Mouse (Mus musculus) liver, adult 2 months (tissue): ENCODE data around the gene Mpnd. TPM values are rescaled to one million over a fixed set of nuclear protein-coding genes. Genes with fewer than 3 reads are reported as not detected.
A peak's percentile ranks its signal among the peaks of the same experiment; 100 is the strongest.

Experiments
- DNase-seq: peaks from one replicate; pipeline ENCODE4 v3.0.0-alpha.2; 2011; ENCODE audit warnings: low read depth, low spot score; ENCODE audit errors: extremely low read depth
- H3K27ac ChIP-seq: fragments of 200-500 bp; replicated peaks from 2 replicates; pipeline ENCODE4 v1.5.1; 2012; ENCODE audit warnings: low read depth, mild to moderate bottlenecking, control low read depth, inconsistent platforms, low read length; ENCODE audit not compliant: insufficient read depth
- H3K27me3 ChIP-seq: fragments of 200-500 bp; 2 replicates; pipeline ENCODE4 v1.6.1; 2012; ENCODE audit warnings: mild to moderate bottlenecking, moderate library complexity, low read length, inconsistent platforms; ENCODE audit not compliant: control insufficient read depth, insufficient read depth
- H3K36me3 ChIP-seq: fragments of 200-500 bp; 2 replicates; pipeline ENCODE4 v1.6.1; 2012; ENCODE audit warnings: low read length, inconsistent platforms; ENCODE audit not compliant: control insufficient read depth, insufficient read depth
- H3K4me1 ChIP-seq: fragments of 200-500 bp; 2 replicates; pipeline ENCODE4 v1.6.1; 2011; ENCODE audit warnings: low read length; ENCODE audit not compliant: control insufficient read depth, insufficient read depth
- H3K4me3 ChIP-seq: fragments of 200-500 bp; 2 replicates; pipeline ENCODE4 v1.5.1; 2011; ENCODE audit warnings: low read depth, mild to moderate bottlenecking, control low read depth, low read length, moderate library complexity; ENCODE audit not compliant: insufficient read depth
- H3K79me2 ChIP-seq: fragments of 200-500 bp; 2 replicates; pipeline ENCODE4 v1.6.1; 2012; ENCODE audit warnings: inconsistent platforms, mild to moderate bottlenecking, low read length, moderate library complexity; ENCODE audit not compliant: control insufficient read depth, insufficient read depth
- H3K9ac ChIP-seq: fragments of 200-500 bp; 2 replicates; pipeline ENCODE4 v1.6.1; 2012; ENCODE audit warnings: low read depth, mild to moderate bottlenecking, control low read depth, inconsistent platforms, low read length
- CTCF ChIP-seq: fragments of 200-500 bp; IDR thresholded peaks from 2 replicates; pipeline ENCODE4 v1.5.1; 2011; ENCODE audit warnings: low read depth, low read length, control low read depth
- POLR2A ChIP-seq: fragments of 200-500 bp; IDR thresholded peaks from 2 replicates; pipeline ENCODE4 v1.6.1; 2011; ENCODE audit warnings: low read length, control low read depth; ENCODE audit not compliant: insufficient read depth; ENCODE audit errors: extremely low read depth
- WGBS: fragments of 180-500 bp; shearing (Covaris S2); methylation state at CpG from one replicate; pipeline ENCODE4 v1.1.7; 2018; 5-methylcytosine and 5-hydroxymethylcytosine counted together
- polyA plus RNA-seq: library from polyadenylated mRNA; depleted of rRNA; stranded (reverse); fragments of >200 nt; gene quantifications from 2 replicates; pipeline ENCODE4 v1.2.3, GENCODE M21; 2012
- total RNA-seq: library from RNA; depleted of rRNA; stranded (reverse); fragments of >200 nt; gene quantifications from 2 replicates; pipeline ENCODE4 v1.2.3, GENCODE M21; 2014

The Mpnd gene
- total and polyA plus RNA-seq, 2 experiments: 93.2 to 175 TPM

GRCm38 (mm10) chr17:55958584-55958886, 47.0 kb upstream of the Mpnd start:
- DNase-seq: no peak
- no peak for TF ChIP-seq CTCF
- TF ChIP-seq POLR2A: no peak
- H3K27me3 ChIP-seq: no peaks in the 10 kb centered on the region
- WGBS: 36% methylated on average over 2 of the region's 2 CpGs
- no peaks in the 10 kb centered on the region for H3K79me2 ChIP-seq
- no peak overlapping the region for H3K27ac ChIP-seq
- no peaks in the 10 kb centered on the region for H3K36me3 ChIP-seq
- H3K4me1 ChIP-seq: peaks cover 10% of the 10 kb centered on the region
- peak overlapping the region; percentile 19 for H3K4me3 ChIP-seq
- H3K9ac ChIP-seq: peak overlapping the region; percentile 21; the same call in 1 of the 2 replicates

- H3K4me3 ChIP-seq: peak within 1 kb of the TSS; percentile 84
- H3K4me1 ChIP-seq: peaks cover 10% of the 10 kb centered on the region
- peak within 1 kb of the TSS; percentile 94 for H3K27ac ChIP-seq
- peak; percentile 93 for DNase-seq
- peak within 1 kb of the TSS; percentile 78 for H3K9ac ChIP-seq
- H3K79me2 ChIP-seq: no peaks in the 10 kb centered on the region
- under 1% methylated on average over 45 of the region's 46 CpGs for WGBS
- no peak for TF ChIP-seq CTCF
- peak; percentile 39 for TF ChIP-seq POLR2A
- H3K36me3 ChIP-seq: no peaks in the 10 kb centered on the region
- H3K27me3 ChIP-seq: no peaks in the 10 kb centered on the region
Measured at GRCm38 (mm10) chr17:55958918-55959728, 46.4 kb upstream of the Mpnd start, which contains the start of gene Yju2. Gene Yju2 (plus strand): TSS chr17:55959099.

- TF ChIP-seq CTCF: no peak
- TF ChIP-seq POLR2A: no peak
- H3K9ac ChIP-seq: no peak overlapping the region
- 79% methylated on average over 10 of the region's 10 CpGs for WGBS
- H3K4me3 ChIP-seq: no peak overlapping the region
- H3K36me3 ChIP-seq: no peaks in the 10 kb centered on the region
- H3K27me3 ChIP-seq: no peaks in the 10 kb centered on the region
- peaks cover 10% of the 10 kb centered on the region for H3K4me1 ChIP-seq
- H3K27ac ChIP-seq: no peak overlapping the region
- no peak for DNase-seq
- no peaks in the 10 kb centered on the region for H3K79me2 ChIP-seq
Measured at GRCm38 (mm10) chr17:55959946-55960740, 45.4 kb upstream of the Mpnd start.

- Histone ChIP-seq H3K4me1 (peaks cover 10% of the 10 kb centered on the region), H3K79me2 (no peaks in the 10 kb centered on the region), H3K27me3 (no peaks in the 10 kb centered on the region), H3K36me3 (no peaks in the 10 kb centered on the region), H3K27ac (no peak overlapping the region), H3K4me3 (no peak overlapping the region), H3K9ac (no peak overlapping the region)
- DNase-seq: no peak
- no peak for TF ChIP-seq POLR2A
- no peak for TF ChIP-seq CTCF
Measured at GRCm38 (mm10) chr17:55960791-55961190, 44.7 kb upstream of the Mpnd start.

- H3K79me2 ChIP-seq: no peaks in the 10 kb centered on the region
- no peak overlapping the region for H3K4me3 ChIP-seq
- H3K4me1 ChIP-seq: peaks cover 9% of the 10 kb centered on the region
- no peaks in the 10 kb centered on the region for H3K36me3 ChIP-seq
- no peaks in the 10 kb centered on the region for H3K27me3 ChIP-seq
- H3K27ac ChIP-seq: no peak overlapping the region
- TF ChIP-seq CTCF (no peak), POLR2A (no peak)
- 97% methylated on average over 7 of the region's 7 CpGs for WGBS
- DNase-seq: no peak
- H3K9ac ChIP-seq: no peak overlapping the region
Measured at GRCm38 (mm10) chr17:55961631-55962030, 43.9 kb upstream of the Mpnd start.

- Histone ChIP-seq H3K4me3 (no peak overlapping the region), H3K27ac (peak overlapping the region; percentile 12), H3K36me3 (no peaks in the 10 kb centered on the region), H3K4me1 (peaks cover 9% of the 10 kb centered on the region), H3K27me3 (no peaks in the 10 kb centered on the region), H3K79me2 (no peaks in the 10 kb centered on the region), H3K9ac (no peak overlapping the region)
- 26% methylated on average over 14 of the region's 14 CpGs for WGBS
- no peak for TF ChIP-seq POLR2A
- TF ChIP-seq CTCF: no peak
- DNase-seq: peak; percentile 79
Measured at GRCm38 (mm10) chr17:55963171-55963570, 42.3 kb upstream of the Mpnd start.
